Mouse (Mus musculus): Measurements from ENCODE around the gene Rps4x.
A peak's percentile ranks its signal among the peaks of the same experiment; 100 is the strongest.

DNA sequence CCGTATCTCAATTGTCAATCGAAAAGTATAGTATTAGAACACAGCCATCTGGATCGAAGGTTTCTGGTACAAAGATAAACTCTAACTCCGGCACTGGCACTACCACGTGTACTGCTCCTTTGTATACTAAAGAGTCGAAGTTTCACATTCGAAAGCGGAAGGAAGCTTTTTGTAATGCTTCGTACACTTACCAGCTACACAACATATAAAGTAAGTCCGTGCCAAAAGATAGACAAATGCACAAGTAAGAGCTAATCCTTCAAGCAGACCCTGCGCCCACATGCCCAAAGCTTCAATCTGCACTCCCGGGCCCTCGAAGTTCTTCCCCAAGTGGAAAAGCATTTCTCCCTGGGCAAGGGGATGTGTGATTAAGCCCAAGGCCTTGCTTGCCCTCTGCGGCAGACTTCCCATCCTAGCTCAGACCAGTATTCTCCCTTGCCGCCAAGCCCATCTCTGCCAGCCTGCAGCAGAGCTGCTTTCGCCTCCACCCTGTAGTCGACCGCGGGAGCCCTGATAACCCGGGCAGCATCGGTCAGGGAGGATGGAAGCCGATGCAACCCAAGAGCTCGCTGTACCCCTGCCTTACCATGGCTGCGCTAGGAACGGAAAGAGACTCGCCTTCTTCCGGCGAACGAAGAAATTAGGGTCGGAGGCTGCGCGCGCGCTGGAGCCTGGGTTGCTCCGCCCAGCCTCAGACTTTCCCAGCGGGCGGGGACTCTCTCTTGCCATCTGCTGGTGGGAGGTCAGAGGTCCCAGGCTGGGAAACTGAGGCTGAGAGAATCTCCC is at the start of gene Rps4x:
- TF ChIP-seq ZNF384 (IDR thresholded peaks at IDR 0.05; ENCODE audit: low read depth, low read length) (no peak), MAFK (IDR thresholded peaks at IDR 0.05; ENCODE audit: insufficient read depth, low read depth, low read length) (no peak), CHD2 (IDR thresholded peaks at IDR 0.05; ENCODE audit: low read depth, low read length) (no peak), HCFC1 (IDR thresholded peaks at IDR 0.05; ENCODE audit: borderline replicate concordance, insufficient read depth, low read length) (0 out of 2 replicates have a peak, but pooled peaks have one; percentile 27), ZC3H11A (IDR thresholded peaks at IDR 0.05; ENCODE audit: borderline replicate concordance, low read depth, low read length) (no peak)

All from ES-E14 (cell line).